Mouse (Mus musculus): Measurements from ENCODE around the gene Txndc15. TPM values are rescaled to one million over a fixed set of nuclear protein-coding genes. Genes with fewer than 3 reads are reported as not detected.

Gene Txndc15
- polyA plus RNA-seq, 1 experiment = 37.1 TPM

- no peak for TF ChIP-seq CTCF (IDR thresholded peaks at IDR 0.05; ENCODE audit: insufficient read depth, low read length)
- TF ChIP-seq POLR2A (IDR thresholded peaks at IDR 0.05; ENCODE audit: borderline replicate concordance, extremely low read depth, low read depth, low read length) = peak; percentile 47; the same call in 1 of the 2 replicates
Measured at GRCm38 (mm10) chr13:55727120-55727838, 12.8 kb downstream of the Txndc15 start, which contains the start of gene Pcbd2. Gene Pcbd2, plus strand, starts transcription at chr13:55727368.

GRCm38 (mm10) chr13:55727839-55728238 lies 13.4 kb downstream of the Txndc15 start:
- peak; percentile 68 for DNase-seq
- WGBS = under 1% methylated on average over 19 of the region's 19 CpGs
- TF ChIP-seq POLR2A (IDR thresholded peaks at IDR 0.05; ENCODE audit: borderline replicate concordance, extremely low read depth, low read depth, low read length) (peak; percentile 60; the same call in 1 of the 2 replicates), CTCF (IDR thresholded peaks at IDR 0.05; ENCODE audit: insufficient read depth, low read length) (peak; percentile 26; the same call in 1 of the 2 replicates)
- Histone ChIP-seq H3K4me1 (ENCODE audit: control insufficient read depth, insufficient read depth, low read length) (no peaks in the 10 kb centered on the region), H3K4me3 (replicated peaks; ENCODE audit: extremely low read depth, low read depth, low read length) (peak overlapping the region; percentile 93)

More at GRCm38 (mm10) chr13:55727120-55727838, 12.8 kb downstream of the Txndc15 start, which contains the start of gene Pcbd2:
- Histone ChIP-seq H3K4me1 (ENCODE audit: control insufficient read depth, insufficient read depth, low read length) (no peaks in the 10 kb centered on the region), H3K4me3 (replicated peaks; ENCODE audit: extremely low read depth, low read depth, low read length) (peak within 1 kb of the TSS; percentile 93)
- under 1% methylated on average over 73 of the region's 73 CpGs for WGBS
- peak; percentile 83 for DNase-seq

- DNase-seq = no peak
- 88% methylated on average over 7 of the region's 7 CpGs for WGBS
- TF ChIP-seq CTCF (IDR thresholded peaks at IDR 0.05; ENCODE audit: insufficient read depth, low read length) = no peak
Measured at GRCm38 (mm10) chr13:55730716-55731115, 16.3 kb downstream of the Txndc15 start.

GRCm38 (mm10) chr13:55732121-55732520 lies 17.7 kb downstream of the Txndc15 start:
- no peak for DNase-seq
- WGBS = 71% methylated on average over 2 of the region's 2 CpGs
- no peak for TF ChIP-seq CTCF (IDR thresholded peaks at IDR 0.05; ENCODE audit: insufficient read depth, low read length)
- TF ChIP-seq POLR2A (IDR thresholded peaks at IDR 0.05; ENCODE audit: borderline replicate concordance, extremely low read depth, low read depth, low read length) = no peak
- Histone ChIP-seq H3K4me3 (replicated peaks; ENCODE audit: extremely low read depth, low read depth, low read length) (no peak overlapping the region), H3K4me1 (ENCODE audit: control insufficient read depth, insufficient read depth, low read length) (no peaks in the 10 kb centered on the region)

More at GRCm38 (mm10) chr13:55730716-55731115, 16.3 kb downstream of the Txndc15 start:
- Histone ChIP-seq H3K4me1 (ENCODE audit: control insufficient read depth, insufficient read depth, low read length) (no peaks in the 10 kb centered on the region), H3K4me3 (replicated peaks; ENCODE audit: extremely low read depth, low read depth, low read length) (no peak overlapping the region)

- peak; percentile 13 for DNase-seq
- TF ChIP-seq POLR2A (IDR thresholded peaks at IDR 0.05; ENCODE audit: borderline replicate concordance, extremely low read depth, low read depth, low read length) (no peak), CTCF (IDR thresholded peaks at IDR 0.05; ENCODE audit: insufficient read depth, low read length) (no peak)
- H3K4me3 ChIP-seq (replicated peaks; ENCODE audit: extremely low read depth, low read depth, low read length) = no peak overlapping the region
- no peaks in the 10 kb centered on the region for H3K4me1 ChIP-seq (ENCODE audit: control insufficient read depth, insufficient read depth, low read length)
- WGBS = 74% methylated on average over 22 of the region's 22 CpGs
Measured at GRCm38 (mm10) chr13:55733628-55734502, 19.4 kb downstream of the Txndc15 start.

GRCm38 (mm10) chr13:55737885-55738284 lies 23.4 kb downstream of the Txndc15 start:
- 85% methylated on average over 8 of the region's 8 CpGs for WGBS
- Histone ChIP-seq H3K4me1 (ENCODE audit: control insufficient read depth, insufficient read depth, low read length) (no peaks in the 10 kb centered on the region), H3K4me3 (replicated peaks; ENCODE audit: extremely low read depth, low read depth, low read length) (no peak overlapping the region)
- TF ChIP-seq POLR2A (IDR thresholded peaks at IDR 0.05; ENCODE audit: borderline replicate concordance, extremely low read depth, low read depth, low read length) (no peak), CTCF (IDR thresholded peaks at IDR 0.05; ENCODE audit: insufficient read depth, low read length) (no peak)
- no peak for DNase-seq

- WGBS = 82% methylated on average over 8 of the region's 8 CpGs
- Histone ChIP-seq H3K4me3 (replicated peaks; ENCODE audit: extremely low read depth, low read depth, low read length) (no peak overlapping the region), H3K4me1 (ENCODE audit: control insufficient read depth, insufficient read depth, low read length) (no peaks in the 10 kb centered on the region)
- no peak for DNase-seq
- TF ChIP-seq POLR2A (IDR thresholded peaks at IDR 0.05; ENCODE audit: borderline replicate concordance, extremely low read depth, low read depth, low read length) = no peak
- TF ChIP-seq CTCF (IDR thresholded peaks at IDR 0.05; ENCODE audit: insufficient read depth, low read length) = no peak
Measured at GRCm38 (mm10) chr13:55742306-55742705, 27.9 kb downstream of the Txndc15 start.

GRCm38 (mm10) chr13:55754380-55754779 lies 39.9 kb downstream of the Txndc15 start:
- no peak for DNase-seq
- 75% methylated on average over 13 of the region's 13 CpGs for WGBS
- no peak overlapping the region for H3K4me3 ChIP-seq (replicated peaks; ENCODE audit: extremely low read depth, low read depth, low read length)
- no peak for TF ChIP-seq POLR2A (IDR thresholded peaks at IDR 0.05; ENCODE audit: borderline replicate concordance, extremely low read depth, low read depth, low read length)
- no peak for TF ChIP-seq CTCF (IDR thresholded peaks at IDR 0.05; ENCODE audit: insufficient read depth, low read length)
- no peaks in the 10 kb centered on the region for H3K4me1 ChIP-seq (ENCODE audit: control insufficient read depth, insufficient read depth, low read length)

GRCm38 (mm10) chr13:55756789-55757188 lies 42.3 kb downstream of the Txndc15 start:
- 37% methylated on average over 8 of the region's 8 CpGs for WGBS
- no peak for DNase-seq
- TF ChIP-seq CTCF (IDR thresholded peaks at IDR 0.05; ENCODE audit: insufficient read depth, low read length) = no peak
- no peak for TF ChIP-seq POLR2A (IDR thresholded peaks at IDR 0.05; ENCODE audit: borderline replicate concordance, extremely low read depth, low read depth, low read length)
- no peaks in the 10 kb centered on the region for H3K4me1 ChIP-seq (ENCODE audit: control insufficient read depth, insufficient read depth, low read length)
- no peak overlapping the region for H3K4me3 ChIP-seq (replicated peaks; ENCODE audit: extremely low read depth, low read depth, low read length)

Data from lung, adult 2 months (tissue).